Comparison of ENCODE assay signal across 20 mouse cellular contexts in genomic region chr17:10776503-10776902, GRCm38 (mm10).
DNase-seq lines count a peak whose midpoint lies in the region; ATAC-seq lines count a peak whose summit lies in the region.
"Had no signal": no experiment of that assay in that cellular context is flagged by ENCODE, and none has a peak within 500 bp of the region (broad histone marks: within the 10 kb centered on the region; RNA-seq: fewer than 3 reads in every experiment).

No protein-coding gene starts in this region.

- H3K27me3 ChIP-seq in hindbrain, embryonic 10.5 days (ENCODE audit: insufficient read depth, poor library complexity, severe bottlenecking): no peaks in the 10 kb centered on the region
- no peaks in the 10 kb centered on the region for H3K27me3 ChIP-seq in hindbrain, embryonic 16.5 days (replicated peaks; ENCODE audit: control insufficient read depth, insufficient read depth, low read length)
- no peaks in the 10 kb centered on the region; the same call in 1 of the 2 replicates for H3K27me3 ChIP-seq in limb, embryonic 12.5 days
- H3K27me3 ChIP-seq: liver, embryonic 15.5 days; megakaryocyte, embryonic 14.5 days had no signal

- no peaks in the 10 kb centered on the region for H3K9me3 ChIP-seq in hindbrain, embryonic 10.5 days
- no peaks in the 10 kb centered on the region for H3K9me3 ChIP-seq in hindbrain, embryonic 16.5 days (ENCODE audit: control insufficient read depth, low read length)
- H3K9me3 ChIP-seq in limb, embryonic 12.5 days: no peaks in the 10 kb centered on the region
- H3K9me3 ChIP-seq: liver, embryonic 15.5 days; megakaryocyte, embryonic 14.5 days had no signal

- ATAC-seq in hindbrain, embryonic 16.5 days: no peak
- ATAC-seq in limb, embryonic 12.5 days (ENCODE audit: insufficient number of reproducible peaks, insufficient read depth, low FRiP score, low TSS enrichment, low read depth): no peak
- no peak for ATAC-seq in frontal cortex, adult (ENCODE audit: low TSS enrichment)
- ATAC-seq in megakaryocyte, adult 5-6 weeks (ENCODE audit: poor library complexity, severe bottlenecking): no peak
- ATAC-seq: inflammation-experienced regulatory T-cells, adult 6 months had no signal

- peak; percentile 11 for DNase-seq in hindbrain, embryonic 10.5 days (ENCODE audit: low spot score)
- DNase-seq in retina, embryonic 14.5 days (ENCODE audit: low spot score): peak; percentile 18
- DNase-seq in retina, postnatal 1 day: no peak
- DNase-seq: cerebellum, adult 9-10 months; gastrocnemius, postnatal 25 days; heart, postnatal 14 days; kidney, postnatal 14 days; lung, postnatal 10 days; right cerebral cortex, postnatal 25 days; thymus, postnatal 14 days had no signal

- H3K4me1 ChIP-seq in hindbrain, embryonic 10.5 days (replicated peaks): peaks cover 10% of the 10 kb centered on the region
- H3K4me1 ChIP-seq in hindbrain, embryonic 16.5 days (ENCODE audit: control insufficient read depth, insufficient read depth, low read depth, low read length): peaks cover 3% of the 10 kb centered on the region
- H3K4me1 ChIP-seq in limb, embryonic 12.5 days (replicated peaks): peaks cover 11% of the 10 kb centered on the region
- H3K4me1 ChIP-seq: liver, embryonic 15.5 days; megakaryocyte, embryonic 14.5 days had no signal

- no peak overlapping the region for H3K4me3 ChIP-seq in hindbrain, embryonic 10.5 days
- no peak overlapping the region for H3K4me3 ChIP-seq in hindbrain, embryonic 16.5 days (ENCODE audit: low read length)
- no peak overlapping the region for H3K4me3 ChIP-seq in limb, embryonic 12.5 days (replicated peaks)
- H3K4me3 ChIP-seq: left cerebral cortex, adult 2 months; liver, embryonic 15.5 days; megakaryocyte, embryonic 14.5 days had no signal

- no peak overlapping the region for H3K27ac ChIP-seq in hindbrain, embryonic 10.5 days
- H3K27ac ChIP-seq in hindbrain, embryonic 16.5 days (ENCODE audit: low read depth, low read length): no peak overlapping the region
- no peak overlapping the region for H3K27ac ChIP-seq in limb, embryonic 12.5 days
- H3K27ac ChIP-seq: left cerebral cortex, adult 2 months; liver, embryonic 15.5 days; stomach, postnatal 0 days had no signal

- 48% methylated on average over 10 of the region's 10 CpGs for WGBS in hindbrain, embryonic 10.5 days
- 22% methylated on average over 10 of the region's 10 CpGs for WGBS in hindbrain, embryonic 16.5 days
- WGBS in limb, embryonic 12.5 days: 12% methylated on average over 10 of the region's 10 CpGs

- no peaks in the 10 kb centered on the region for H3K36me3 ChIP-seq in hindbrain, embryonic 10.5 days
- no peaks in the 10 kb centered on the region for H3K36me3 ChIP-seq in hindbrain, embryonic 16.5 days (ENCODE audit: control insufficient read depth, insufficient read depth, low read length)
- H3K36me3 ChIP-seq in limb, embryonic 12.5 days: no peaks in the 10 kb centered on the region
- H3K36me3 ChIP-seq: liver, embryonic 15.5 days had no signal

- no peak overlapping the region for H3K4me2 ChIP-seq in hindbrain, embryonic 16.5 days (ENCODE audit: low read length)
- peak overlapping the region; percentile 9; the same call in 1 of the 2 replicates for H3K4me2 ChIP-seq in limb, embryonic 12.5 days
- H3K4me2 ChIP-seq: heart, embryonic 11.5 days; liver, embryonic 15.5 days had no signal

- H3K9ac ChIP-seq in hindbrain, embryonic 16.5 days (ENCODE audit: low read depth, low read length): no peak overlapping the region
- no peak overlapping the region for H3K9ac ChIP-seq in limb, embryonic 12.5 days (replicated peaks)
- H3K9ac ChIP-seq: liver, embryonic 15.5 days had no signal
